Mouse (Mus musculus) CH12.LX (cell line): ENCODE results near the gene Cacna2d2. TPM values are rescaled to one million over a fixed set of nuclear protein-coding genes. Genes with fewer than 3 reads are reported as not detected.

ENCODE experiments used
- DNase-seq: peaks from one replicate; pipeline ENCODE4 v3.0.0-alpha.2; 2013; ENCODE audit errors: extremely low read depth
- H3K27ac ChIP-seq: 2 replicates; pipeline ENCODE4 v1.5.1; 2012; ENCODE audit warnings: low read depth, mild to moderate bottlenecking, control low read depth, moderate library complexity; ENCODE audit not compliant: insufficient read depth
- H3K27me3 ChIP-seq: replicated peaks from 2 replicates; pipeline ENCODE3; 2012; ENCODE audit warnings: inconsistent platforms
- H3K36me3 ChIP-seq, 2 experiments: replicated peaks in 1 of 2; 2 replicates each; pipeline versions ENCODE3 to v1.6.1; 2012; ENCODE audit warnings: inconsistent platforms in 1 of 2, low read length in 1 of 2, mild to moderate bottlenecking in 1 of 2, mixed read lengths in 1 of 2, moderate library complexity in 1 of 2; ENCODE audit not compliant: control insufficient read depth in 1 of 2, insufficient read depth in 1 of 2
- H3K4me1 ChIP-seq, 2 experiments: 2 replicates each; pipeline ENCODE4 v1.6.1; 2012; ENCODE audit warnings: inconsistent platforms in 1 of 2, moderate library complexity in 1 of 2; ENCODE audit not compliant: insufficient read depth in 2 of 2, control insufficient read depth in 1 of 2
- H3K4me2 ChIP-seq: 2 replicates; pipeline ENCODE4 v1.6.1; 2012; ENCODE audit warnings: low read depth, mild to moderate bottlenecking, control low read depth; ENCODE audit not compliant: poor library complexity, insufficient read depth, severe bottlenecking
- H3K4me3 ChIP-seq, 3 experiments: fragments of 150-350 bp in 1 of 3; sonication (generic) in 1 of 3; replicated peaks in 1 of 3; 2 replicates each; pipeline versions ENCODE3 to v1.5.1; 2011 to 2012; ENCODE audit warnings: low read depth in 2 of 3, low read length in 2 of 3, mild to moderate bottlenecking in 2 of 3, moderate library complexity in 2 of 3, control low read depth in 1 of 3, improper control_type of control experiment in 1 of 3, inconsistent platforms in 1 of 3, mixed read lengths in 1 of 3; ENCODE audit not compliant: poor library complexity in 1 of 3
- H3K79me2 ChIP-seq: replicated peaks from 2 replicates; pipeline ENCODE4 v1.6.1; 2012; ENCODE audit warnings: mild to moderate bottlenecking, moderate library complexity; ENCODE audit not compliant: control insufficient read depth, poor library complexity, insufficient read depth, severe bottlenecking; ENCODE audit errors: extremely low read depth
- H3K9ac ChIP-seq: 2 replicates; pipeline ENCODE4 v1.6.1; 2012; ENCODE audit warnings: low read depth, mild to moderate bottlenecking, control low read depth, moderate library complexity; ENCODE audit not compliant: insufficient read depth
- H3K9me3 ChIP-seq: replicated peaks from 2 replicates; pipeline ENCODE3; 2012; ENCODE audit warnings: low read length, inconsistent platforms, mixed read lengths
- BHLHE40 ChIP-seq: IDR thresholded peaks from 2 replicates; pipeline ENCODE4 v1.6.1; 2011; ENCODE audit warnings: mild to moderate bottlenecking, low read depth, low read length, improper control_type of control experiment
- CHD2 ChIP-seq: IDR thresholded peaks from 2 replicates; pipeline ENCODE4 v1.6.1; 2011; ENCODE audit warnings: low read length, improper control_type of control experiment
- CTCF ChIP-seq, 2 experiments: IDR thresholded peaks in 1 of 2; conservative IDR thresholded peaks in 1 of 2; 2 replicates each; pipeline ENCODE4 v1.5.1; 2011 to 2012; ENCODE audit warnings: low read depth in 2 of 2, low read length in 2 of 2, improper control_type of control experiment in 1 of 2, inconsistent platforms in 1 of 2, mild to moderate bottlenecking in 1 of 2, moderate library complexity in 1 of 2
- EP300 ChIP-seq: IDR thresholded peaks from 2 replicates; pipeline ENCODE4 v1.6.1; 2011; ENCODE audit warnings: low read length, improper control_type of control experiment
- GABPA ChIP-seq: IDR thresholded peaks from 2 replicates; pipeline ENCODE4 v1.6.1; 2012; ENCODE audit warnings: low read depth, low read length, improper control_type of control experiment, inconsistent platforms; ENCODE audit not compliant: insufficient replicate concordance
- KAT2A ChIP-seq: IDR thresholded peaks from 2 replicates; pipeline ENCODE4 v1.6.1; 2012; ENCODE audit warnings: low read length, improper control_type of control experiment, inconsistent platforms; ENCODE audit not compliant: insufficient replicate concordance
- MAX ChIP-seq: IDR thresholded peaks from 2 replicates; pipeline ENCODE4 v1.6.1; 2011; ENCODE audit warnings: low read length, improper control_type of control experiment
- MAZ ChIP-seq: IDR thresholded peaks from 2 replicates; pipeline ENCODE4 v1.6.1; 2012; ENCODE audit warnings: low read depth, mild to moderate bottlenecking, inconsistent platforms, low read length, improper control_type of control experiment, moderate library complexity
- MEF2A ChIP-seq: IDR thresholded peaks from 2 replicates; pipeline ENCODE4 v1.6.1; 2014; ENCODE audit warnings: low read depth, mild to moderate bottlenecking, inconsistent platforms, low read length, improper control_type of control experiment, borderline replicate concordance
- MYC ChIP-seq: IDR thresholded peaks from 2 replicates; pipeline ENCODE4 v1.6.1; 2011; ENCODE audit warnings: low read depth, mild to moderate bottlenecking, improper control_type of control experiment, low read length
- NELFE ChIP-seq: IDR thresholded peaks from 2 replicates; pipeline ENCODE4 v1.6.1; 2011; ENCODE audit warnings: low read depth, low read length, improper control_type of control experiment
- RAD21 ChIP-seq: IDR thresholded peaks from 2 replicates; pipeline ENCODE4 v1.6.1; 2011; ENCODE audit warnings: low read depth, mild to moderate bottlenecking, low read length, improper control_type of control experiment, moderate library complexity
- SIN3A ChIP-seq: IDR thresholded peaks from 2 replicates; pipeline ENCODE4 v1.6.1; 2012; ENCODE audit warnings: low read length, improper control_type of control experiment, inconsistent platforms
- TBP ChIP-seq: conservative IDR thresholded peaks from 2 replicates; pipeline ENCODE4 v1.6.1; 2011; ENCODE audit warnings: low read depth, low read length, improper control_type of control experiment
- USF2 ChIP-seq: conservative IDR thresholded peaks from 2 replicates; pipeline ENCODE4 v1.6.1; 2011; ENCODE audit warnings: low read depth, low read length, improper control_type of control experiment
- ZMIZ1 ChIP-seq: IDR thresholded peaks from 2 replicates; pipeline ENCODE4 v1.6.1; 2012; ENCODE audit warnings: low read depth, mild to moderate bottlenecking, inconsistent platforms, low read length, improper control_type of control experiment
- dilution Hi-C: fragments of 300-500 bp; cut with MboI; formaldehyde crosslinking; loops from 2 replicates; pipeline ENCODE4 v1.14.3; 2020; ENCODE audit warnings: low sequenced_read_pairs; ENCODE audit not compliant: extremely low pct_unique_long_range_greater_than_20kb, extremely low pct_ligation_motif_present
- in situ Hi-C: fragments of 300-500 bp; cut with MboI; formaldehyde crosslinking; loops from 3 replicates; pipeline ENCODE4 v1.14.3; 2019; ENCODE audit warnings: low sequenced_read_pairs, low pct_ligation_motif_present, low pct_unique_long_range_greater_than_20kb, mixed read lengths
- polyA plus RNA-seq: library from polyadenylated mRNA; unstranded; fragments of >175 nt; gene quantifications from 2 replicates; pipeline ENCODE4 v1.2.1, GENCODE M21; 2012; ENCODE audit warnings: low read depth; ENCODE audit not compliant: insufficient read length
- total RNA-seq, 2 experiments: library from RNA; depleted of rRNA; stranded (reverse); fragments of 300-350 nt in 1 of 2; fragments of >200 nt in 1 of 2; gene quantifications; 2 replicates each; pipeline ENCODE4 v1.2.3; 2012 to 2014

Cacna2d2 gene
- total and polyA plus RNA-seq, 3 experiments = 0.04 TPM; not detected in 2

DNA sequence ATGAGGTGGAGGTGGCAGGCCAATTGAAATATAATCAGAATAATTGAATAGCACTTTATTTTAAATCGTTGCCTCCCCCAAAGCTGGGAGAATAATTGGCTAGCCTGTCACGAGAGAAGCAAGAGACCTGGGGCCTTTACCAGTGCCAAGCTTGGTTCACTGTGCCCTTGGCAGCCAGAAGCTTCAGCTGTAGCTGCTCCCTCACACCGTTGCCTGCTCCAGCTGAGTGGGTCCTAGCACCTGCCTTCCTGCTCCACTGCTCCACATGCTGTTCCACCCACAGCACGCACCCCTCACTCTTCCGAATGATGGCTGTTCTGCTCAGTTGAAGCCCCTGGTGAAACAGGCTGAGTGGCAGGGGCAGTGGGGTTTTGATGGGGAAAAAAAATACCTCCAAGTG lies 21.5 kb downstream of the Cacna2d2 start:
- Histone ChIP-seq H3K4me2 (no peak overlapping the region), H3K27ac (no peak overlapping the region), H3K9ac (no peak overlapping the region), H3K27me3 (peaks cover 96% of the 10 kb centered on the region), H3K79me2 (no peaks in the 10 kb centered on the region), H3K9me3 (no peaks in the 10 kb centered on the region), H3K4me1 (no peaks in the 10 kb centered on the region), H3K4me3 (no peak overlapping the region), H3K36me3 (no peaks in the 10 kb centered on the region)
- TF ChIP-seq BHLHE40 (no peak), EP300 (no peak), GABPA (no peak), TBP (no peak), CTCF (conservative IDR thresholded peaks at IDR 0.05 in 1 of 2, IDR thresholded peaks at IDR 0.05 in 1 of 2; ENCODE audit: low read depth in 2 of 2, low read length in 2 of 2) (no peak), MAZ (no peak), CHD2 (no peak), KAT2A (no peak)
- DNase-seq = no peak
- in situ Hi-C loops (no loop called here), dilution Hi-C loops (no loop called here)

DNA sequence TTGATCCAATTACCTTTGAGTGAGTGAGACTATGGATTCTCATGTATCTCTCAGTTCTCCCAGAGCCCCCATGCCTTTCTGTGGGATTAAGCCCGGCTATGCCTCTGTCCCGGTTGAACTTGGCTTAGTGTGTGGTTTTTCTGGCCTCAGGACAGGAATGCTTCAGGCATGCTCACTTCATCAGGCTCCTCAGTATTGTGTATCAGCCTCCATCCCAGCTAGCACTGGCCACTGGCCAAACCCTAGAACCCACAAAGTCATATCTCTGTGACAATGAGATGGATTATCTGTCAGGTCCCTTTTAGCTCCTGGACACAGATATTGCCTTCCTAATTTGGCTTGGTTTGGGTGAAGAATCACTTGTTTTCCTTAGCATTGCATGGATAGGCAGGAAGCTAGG lies 23.5 kb downstream of the Cacna2d2 start:
- Histone ChIP-seq H3K4me2 (no peak overlapping the region), H3K79me2 (no peaks in the 10 kb centered on the region), H3K9me3 (no peaks in the 10 kb centered on the region), H3K36me3 (no peaks in the 10 kb centered on the region), H3K27me3 (peaks cover 96% of the 10 kb centered on the region), H3K27ac (no peak overlapping the region), H3K9ac (no peak overlapping the region), H3K4me1 (no peaks in the 10 kb centered on the region), H3K4me3 (no peak overlapping the region)
- in situ Hi-C loops (no loop called here), dilution Hi-C loops (no loop called here)
- DNase-seq = no peak
- no peak for TF ChIP-seq SIN3A
- TF ChIP-seq USF2 = no peak
- TF ChIP-seq MEF2A = no peak
- TF ChIP-seq MYC = no peak
- TF ChIP-seq MAX = no peak
- no peak for TF ChIP-seq ZMIZ1
- no peak for TF ChIP-seq MAZ
- no peak for TF ChIP-seq RAD21
- no peak for TF ChIP-seq NELFE
